Mouse (Mus musculus) B cell, adult 2 months (primary cell): ENCODE data around the gene Msi2.

Source experiments
- DNase-seq, 2 experiments: peaks; one replicate each; pipeline ENCODE4 v3.0.0; 2022

Gene Msi2

GRCm38 (mm10) chr11:88587710-88588109 is 130.6 kb downstream of the Msi2 start:
- no peak for DNase-seq

- DNase-seq = no peak
Observed at GRCm38 (mm10) chr11:88585880-88586279, 132.4 kb downstream of the Msi2 start.

- DNase-seq = no peak
Observed at GRCm38 (mm10) chr11:88585171-88585632, 133.1 kb downstream of the Msi2 start.

- no peak for DNase-seq
Observed at GRCm38 (mm10) chr11:88583866-88584265, 134.4 kb downstream of the Msi2 start.

- DNase-seq = no peak
Observed at GRCm38 (mm10) chr11:88583259-88583833, 135.0 kb downstream of the Msi2 start.

- no peak for DNase-seq
Observed at GRCm38 (mm10) chr11:88582781-88583180, 135.5 kb downstream of the Msi2 start.

GRCm38 (mm10) chr11:88582021-88582707 is 136.1 kb downstream of the Msi2 start:
- DNase-seq = no peak

GRCm38 (mm10) chr11:88581375-88581774 is 136.9 kb downstream of the Msi2 start:
- DNase-seq = no peak

- DNase-seq = no peak
Observed at GRCm38 (mm10) chr11:88578700-88579099, 139.6 kb downstream of the Msi2 start.

GRCm38 (mm10) chr11:88577076-88577475 is 141.2 kb downstream of the Msi2 start:
- DNase-seq = no peak

GRCm38 (mm10) chr11:88576233-88576998 is 141.9 kb downstream of the Msi2 start:
- DNase-seq = no peak

GRCm38 (mm10) chr11:88574575-88575360 is 143.5 kb downstream of the Msi2 start:
- DNase-seq = no peak

- DNase-seq = no peak
Observed at GRCm38 (mm10) chr11:88573013-88573412, 145.3 kb downstream of the Msi2 start.

GRCm38 (mm10) chr11:88572461-88572860 is 145.9 kb downstream of the Msi2 start:
- DNase-seq = no peak

- no peak for DNase-seq
Observed at GRCm38 (mm10) chr11:88570715-88571202, 147.6 kb downstream of the Msi2 start.

- DNase-seq = no peak
Observed at GRCm38 (mm10) chr11:88566613-88567606, 151.4 kb downstream of the Msi2 start.

- no peak for DNase-seq
Observed at GRCm38 (mm10) chr11:88564810-88565209, 153.5 kb downstream of the Msi2 start.

GRCm38 (mm10) chr11:88564363-88564762 is 153.9 kb downstream of the Msi2 start:
- no peak for DNase-seq

GRCm38 (mm10) chr11:88561191-88561590 is 157.1 kb downstream of the Msi2 start:
- no peak for DNase-seq

- DNase-seq = no peak
Observed at GRCm38 (mm10) chr11:88560634-88561033, 157.7 kb downstream of the Msi2 start.

GRCm38 (mm10) chr11:88559365-88559970 is 158.8 kb downstream of the Msi2 start:
- DNase-seq = peak; percentile 62 to 72
